Mouse (Mus musculus) C2C12 (cell line): ENCODE measurements around the gene Asic2.

Experiments used
- CEBPB ChIP-seq: IDR thresholded peaks from one replicate; pipeline ENCODE4 v1.6.1; 2011; ENCODE audit warnings: low read depth, mild to moderate bottlenecking, control low read depth, moderate library complexity
- CTCF ChIP-seq: IDR thresholded peaks from one replicate; pipeline ENCODE4 v1.5.1; 2011; ENCODE audit not compliant: control insufficient read depth, insufficient read depth, insufficient read length
- FOSL1 ChIP-seq: IDR thresholded peaks from one replicate; pipeline ENCODE4 v1.8.0; 2011; ENCODE audit warnings: mild to moderate bottlenecking, low read length; ENCODE audit not compliant: poor library complexity, insufficient read depth, severe bottlenecking
- MAX ChIP-seq: IDR thresholded peaks from one replicate; pipeline ENCODE4 v1.6.1; 2011; ENCODE audit warnings: mild to moderate bottlenecking, control low read depth
- MYOD1 ChIP-seq: IDR thresholded peaks from one replicate; pipeline ENCODE4 v1.6.1; 2011; ENCODE audit warnings: low read depth; ENCODE audit not compliant: control insufficient read depth, insufficient read length
- MYOG ChIP-seq: IDR thresholded peaks from one replicate; pipeline ENCODE4 v1.6.1; 2011; ENCODE audit not compliant: control insufficient read depth, insufficient read length; ENCODE audit errors: extremely low read depth
- USF1 ChIP-seq: IDR thresholded peaks from one replicate; pipeline ENCODE4 v1.6.1; 2011; ENCODE audit warnings: low read depth, mild to moderate bottlenecking, control low read depth, moderate library complexity

- no peak for TF ChIP-seq CTCF
- no peak for TF ChIP-seq CEBPB
- no peak for TF ChIP-seq MAX
- no peak for TF ChIP-seq FOSL1
- no peak for TF ChIP-seq USF1
- no peak for TF ChIP-seq MYOD1
- no peak for TF ChIP-seq MYOG
These were observed 815.0 kb downstream of the Asic2 start for GRCm38 (mm10) chr11:81153161-81153840.
